Mouse (Mus musculus): ENCODE data around the gene Gng7. TPM values are rescaled to one million over a fixed set of nuclear protein-coding genes. Genes with fewer than 3 reads are reported as not detected.
"Not testable (repeated sequence)": the region's sequence is repeated elsewhere in the genome, so short reads cannot be mapped to it uniquely, and the experiment has no call there.

Gng7 gene
- total and polyA plus RNA-seq, 3 experiments, result 5.4 to 9.2 (median 8.6) TPM

DNA sequence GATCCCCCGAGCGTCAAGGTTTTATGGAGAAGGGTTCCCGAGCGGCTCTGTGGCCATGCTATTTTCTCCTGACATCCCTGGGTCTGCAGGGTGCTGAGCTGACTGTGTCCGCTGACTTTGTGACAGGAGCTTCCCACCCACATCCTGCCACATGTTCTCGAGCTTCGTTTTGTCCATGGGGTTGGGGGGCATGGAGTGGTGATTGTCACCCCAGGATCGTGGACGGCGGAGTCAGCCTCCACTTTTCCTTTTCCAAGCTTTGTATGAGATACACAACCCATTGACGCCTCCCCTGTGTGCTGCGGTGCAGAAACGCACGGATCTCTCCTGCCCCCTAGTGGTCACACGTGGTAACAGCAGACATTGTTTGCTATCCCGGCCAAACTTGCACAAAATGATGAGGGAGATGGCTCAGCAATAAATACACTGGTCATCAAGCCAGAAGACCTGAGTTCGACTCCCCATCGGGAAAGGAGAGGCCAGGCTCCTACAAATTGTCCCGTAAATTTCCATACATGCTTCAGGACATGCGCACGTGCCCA, 19.6 kb downstream of the Gng7 start:
- peak; percentile 84 for DNase-seq

DNA sequence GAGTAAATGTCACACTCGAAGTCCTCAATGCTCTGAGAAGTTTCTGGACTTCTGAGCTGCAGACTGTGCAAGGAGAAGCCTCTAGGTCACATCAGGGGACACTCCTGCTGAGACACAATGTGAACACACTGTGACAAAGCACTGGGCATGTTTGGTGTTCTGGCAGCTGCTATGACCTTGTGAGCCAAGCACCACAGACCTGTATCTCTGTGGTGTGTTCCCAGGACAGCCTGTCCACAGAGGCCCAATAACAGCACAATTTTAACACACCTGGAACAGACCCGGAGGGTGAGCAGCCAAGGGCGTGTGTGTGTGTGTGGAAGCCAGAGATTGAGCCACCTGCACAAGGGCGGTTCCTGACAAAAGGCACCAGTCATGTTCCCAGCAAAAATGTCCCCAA, 20.1 kb downstream of the Gng7 start:
- no peak for DNase-seq

DNA sequence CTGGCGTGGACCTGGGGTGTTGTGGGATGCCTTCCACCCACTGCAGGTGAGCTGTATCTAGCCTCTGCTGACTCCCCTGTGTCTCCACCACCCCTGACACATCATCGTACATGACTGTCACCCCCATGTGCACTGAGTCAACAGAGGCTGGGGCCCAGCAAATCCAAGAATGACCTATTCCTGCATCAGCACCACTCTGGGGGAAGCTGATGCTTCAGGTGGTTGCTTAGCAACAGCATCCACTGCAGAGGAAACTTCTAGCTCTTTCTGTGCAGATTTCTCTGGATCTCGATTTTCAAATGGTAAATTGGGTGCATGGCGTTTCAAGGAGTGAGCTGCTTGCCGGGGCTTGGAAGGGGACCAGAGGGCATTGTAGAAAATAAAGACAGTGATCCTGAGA, 21.5 kb downstream of the Gng7 start:
- no peak for DNase-seq

DNA sequence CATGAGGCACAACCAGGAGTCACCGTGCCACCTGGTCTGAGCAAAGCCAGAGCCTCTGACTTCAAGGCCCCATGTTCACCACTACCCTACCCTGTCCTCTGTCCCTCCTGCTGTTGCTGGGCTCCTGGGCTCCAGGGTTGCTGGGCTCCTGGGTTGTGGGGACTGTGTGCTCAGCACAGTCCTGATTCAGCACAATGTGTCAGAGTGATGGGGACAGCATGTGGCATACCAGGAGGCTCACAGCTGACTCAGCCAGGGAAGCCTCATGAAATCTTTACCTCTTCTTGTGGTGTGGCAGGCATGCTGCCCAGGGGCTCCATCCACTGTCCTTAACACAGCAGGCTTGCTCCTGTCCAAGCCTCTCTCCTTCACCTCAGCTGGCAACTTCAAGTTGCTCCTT, 22.8 kb downstream of the Gng7 start:
- no peak for DNase-seq

DNA sequence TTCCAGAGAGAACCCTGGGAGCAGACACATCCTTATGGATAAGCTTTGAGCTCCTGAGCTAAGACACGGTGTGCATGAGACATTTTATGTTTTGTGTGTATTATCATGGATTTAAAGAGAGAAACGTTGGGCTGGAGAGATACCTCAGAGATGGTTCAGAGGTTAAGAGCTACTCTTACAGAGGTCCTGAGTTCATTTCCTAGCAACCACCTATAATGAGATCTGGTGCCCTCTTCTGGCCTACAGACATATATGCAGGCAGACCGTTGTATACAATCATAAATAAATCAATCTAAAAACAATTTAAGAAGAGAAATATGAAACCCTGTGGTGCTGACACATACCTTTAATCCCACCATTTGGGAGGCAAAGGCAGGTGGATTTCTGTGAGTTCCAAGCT, 23.7 kb downstream of the Gng7 start:
- DNase-seq, result no peak

DNA sequence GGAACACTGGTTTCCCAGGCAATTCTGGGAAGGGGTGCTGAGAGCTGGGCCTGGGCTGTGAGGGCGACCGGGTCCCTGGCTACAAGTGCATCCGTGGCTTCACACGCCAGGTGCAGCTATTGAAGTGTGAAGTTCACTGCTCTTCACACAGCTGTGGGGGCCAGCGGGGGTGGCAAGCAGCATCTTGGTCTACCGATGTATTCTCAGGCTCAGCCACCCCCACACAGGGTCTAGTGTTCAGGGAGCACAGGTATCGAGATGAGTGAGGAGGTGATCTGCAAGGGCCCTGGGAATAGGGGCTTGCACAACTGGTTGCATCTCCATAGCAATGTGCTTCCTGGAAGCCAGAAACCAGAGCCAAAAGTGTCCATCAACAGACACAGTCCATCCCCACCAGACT, 24.3 kb downstream of the Gng7 start:
- DNase-seq, result no peak

DNA sequence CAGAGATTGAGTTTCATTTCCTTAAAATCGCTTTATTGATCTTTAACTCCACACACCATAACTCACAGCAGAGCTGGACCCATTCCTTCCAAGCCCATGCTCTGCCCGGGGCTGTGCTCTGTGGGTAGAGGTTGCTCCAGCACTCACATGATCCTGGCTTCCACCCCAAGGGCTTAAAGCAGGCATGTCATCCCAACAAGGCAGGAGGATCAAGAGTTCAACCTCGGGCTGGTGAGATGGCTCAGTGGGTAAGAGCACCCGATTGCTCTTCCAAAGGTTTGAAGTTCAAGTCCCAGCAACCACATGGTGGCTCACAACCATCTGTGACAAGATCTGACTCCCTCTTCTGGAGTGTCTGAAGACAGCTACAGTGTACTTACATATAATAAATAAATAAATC, 24.9 kb downstream of the Gng7 start:
- not testable (repeated sequence) for DNase-seq

DNA sequence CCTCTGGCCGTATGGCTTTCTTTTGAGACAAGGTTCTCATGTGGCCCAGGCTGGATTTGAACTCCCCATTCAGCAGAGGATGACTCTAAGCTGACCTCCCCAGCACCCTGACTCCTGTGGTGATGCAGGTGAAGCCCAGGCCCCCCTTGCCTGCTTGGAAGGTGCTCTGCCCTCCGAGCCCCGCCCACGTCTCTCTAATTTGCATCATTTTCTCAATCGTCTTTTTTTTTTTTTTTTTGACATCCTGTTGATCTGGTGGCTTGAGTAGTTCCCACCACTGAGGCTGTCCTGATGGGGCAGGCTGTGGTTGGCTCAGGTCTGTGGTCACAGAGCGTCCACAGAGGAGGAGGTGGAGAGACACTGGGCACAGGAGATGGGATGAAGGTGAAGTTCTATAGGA, 25.3 kb downstream of the Gng7 start:
- no peak for DNase-seq

DNA sequence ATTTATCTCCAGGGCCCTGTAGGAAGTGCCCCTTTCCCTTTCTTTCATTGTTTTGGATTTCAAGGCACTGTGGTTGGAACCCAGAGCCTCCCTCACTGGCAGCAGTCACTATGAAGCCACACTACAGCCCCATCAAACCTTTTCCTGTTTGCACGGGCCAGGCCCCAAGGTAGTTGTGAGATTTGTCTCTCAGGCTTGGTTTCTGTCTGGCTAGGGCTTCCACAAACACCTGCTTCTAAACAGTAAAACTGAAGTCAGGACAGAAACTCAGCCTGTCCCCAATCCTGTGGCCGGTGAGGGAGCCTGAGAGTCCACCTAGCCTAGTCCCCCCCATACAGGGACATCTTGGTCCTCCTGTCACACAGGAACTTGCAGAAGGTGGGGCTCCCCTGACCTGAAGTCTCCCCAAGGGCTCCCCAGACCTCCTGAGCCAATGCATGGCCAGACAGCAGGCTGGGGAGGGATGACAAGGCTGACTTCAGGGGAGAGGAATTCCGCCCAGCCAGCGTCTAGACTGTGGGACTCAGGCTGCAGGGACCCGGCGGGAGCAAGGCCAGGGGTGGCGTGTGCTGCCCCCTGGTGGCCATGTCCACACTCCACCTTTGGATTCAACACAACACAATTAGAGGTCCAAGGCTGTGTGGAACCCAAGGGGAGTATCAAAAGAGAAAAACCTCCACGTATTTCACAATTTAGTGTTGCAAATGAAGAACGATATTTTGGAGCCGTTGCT, 26.9 kb downstream of the Gng7 start:
- DNase-seq, result peak; percentile 91

DNA sequence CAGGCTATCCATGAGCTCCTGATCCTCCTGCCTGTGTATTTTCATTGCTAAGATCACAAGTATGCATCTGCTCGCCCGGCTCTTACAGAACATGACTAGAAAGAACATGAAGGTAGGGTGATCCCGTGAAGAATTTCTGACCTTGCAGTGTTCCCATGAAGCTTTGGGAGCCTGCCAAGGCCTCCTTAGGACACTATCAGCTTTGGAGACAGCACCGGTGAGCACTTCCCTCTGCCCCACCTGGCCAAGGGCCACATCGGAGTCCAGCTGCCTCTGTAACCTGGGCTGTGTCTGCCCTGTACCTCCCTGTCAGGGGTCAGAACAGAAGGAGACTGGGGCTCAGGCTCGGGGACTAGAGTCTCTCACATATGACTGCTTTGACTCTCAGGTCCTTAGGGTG, 28.0 kb downstream of the Gng7 start:
- DNase-seq, result peak; percentile 65

DNA sequence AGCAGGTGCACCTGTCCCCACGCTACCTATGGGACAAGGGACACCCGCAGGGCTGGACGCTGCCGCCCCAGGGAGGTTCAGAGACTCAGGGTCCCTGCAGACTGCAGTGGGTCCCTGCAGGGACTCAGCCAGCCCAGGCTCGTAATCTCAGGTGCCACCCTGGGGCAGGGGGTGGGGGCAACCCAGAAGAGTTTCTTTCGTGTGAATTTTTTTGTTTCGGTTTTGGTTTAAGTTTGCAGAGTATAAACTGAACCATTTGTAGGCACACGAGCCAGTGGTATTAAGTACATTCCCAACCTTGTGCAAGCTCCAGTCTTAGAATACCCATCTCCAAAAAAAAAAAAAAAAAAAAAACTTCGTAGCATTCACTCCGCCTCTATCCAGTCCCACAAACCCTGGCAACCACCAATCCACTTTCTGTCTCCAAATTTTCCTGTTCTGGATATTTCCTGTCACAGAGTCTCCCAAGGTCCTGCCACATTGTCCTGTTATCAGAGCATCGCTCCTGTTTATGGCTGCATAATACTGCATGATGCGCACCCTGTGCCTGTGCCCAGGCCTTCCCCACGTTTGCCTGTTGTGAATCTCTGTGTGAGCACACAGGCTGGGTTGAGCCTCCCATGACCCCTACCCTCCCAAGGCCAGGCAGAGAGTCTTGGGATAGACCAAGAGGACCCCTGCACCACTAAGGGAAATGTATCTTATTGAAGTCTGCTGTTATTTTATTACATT, 28.6 kb downstream of the Gng7 start:
- no peak for DNase-seq

DNA sequence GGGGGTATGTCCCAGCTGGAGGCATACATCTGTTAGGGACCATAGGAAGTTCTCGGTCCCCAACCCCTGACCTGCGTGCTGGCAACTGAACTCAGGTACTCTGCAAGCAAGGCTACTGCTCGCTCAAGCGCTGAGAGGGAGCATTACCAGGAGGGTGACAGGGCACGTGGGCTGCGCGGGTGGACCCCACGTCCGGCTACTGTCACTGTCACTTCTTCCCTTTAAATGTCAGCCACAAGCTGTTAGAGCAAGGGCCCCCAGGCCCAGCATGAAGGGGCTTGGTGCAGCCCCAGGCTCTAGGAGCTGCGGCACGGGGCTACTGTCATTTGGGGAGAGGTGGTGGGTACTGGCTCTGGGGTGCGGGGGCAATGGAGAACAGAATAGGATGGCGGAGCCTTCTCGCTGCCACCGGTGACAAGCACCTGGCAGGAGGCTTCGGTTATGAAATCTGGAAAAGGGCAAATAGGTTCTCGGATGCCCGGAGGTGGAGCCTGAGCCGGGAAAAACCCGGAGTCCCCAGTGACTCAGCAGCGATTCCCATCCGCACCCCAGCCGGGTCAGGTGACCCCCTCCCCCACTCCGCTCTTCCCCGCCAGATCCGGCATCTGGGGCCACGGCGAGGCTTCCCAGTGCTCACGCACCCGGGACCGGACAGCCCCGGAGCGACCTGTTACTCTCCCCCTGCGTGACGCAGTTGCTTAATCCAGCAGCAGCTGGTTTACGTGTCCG, 29.3 kb downstream of the Gng7 start:
- DNase-seq, result peak; percentile 79

DNA sequence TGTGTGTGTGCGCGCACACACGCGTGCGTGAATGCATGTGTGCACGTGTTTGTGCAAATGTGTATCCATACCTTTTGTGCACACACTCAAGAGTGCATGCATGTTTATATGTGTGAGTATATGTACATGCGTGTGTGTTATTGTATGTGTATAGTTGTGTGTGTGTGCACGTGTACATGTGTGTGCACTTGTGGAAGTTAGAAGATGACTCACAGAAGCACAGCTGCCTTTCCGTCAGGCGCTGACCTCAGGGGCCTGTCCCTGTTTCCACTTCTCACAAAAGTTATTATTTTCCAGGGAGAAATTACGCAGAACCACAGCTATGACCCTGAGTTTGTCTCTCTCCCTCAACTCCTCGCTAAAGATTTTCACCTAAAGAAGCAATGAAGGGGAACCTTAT, 30.5 kb downstream of the Gng7 start:
- DNase-seq, result no peak

DNA sequence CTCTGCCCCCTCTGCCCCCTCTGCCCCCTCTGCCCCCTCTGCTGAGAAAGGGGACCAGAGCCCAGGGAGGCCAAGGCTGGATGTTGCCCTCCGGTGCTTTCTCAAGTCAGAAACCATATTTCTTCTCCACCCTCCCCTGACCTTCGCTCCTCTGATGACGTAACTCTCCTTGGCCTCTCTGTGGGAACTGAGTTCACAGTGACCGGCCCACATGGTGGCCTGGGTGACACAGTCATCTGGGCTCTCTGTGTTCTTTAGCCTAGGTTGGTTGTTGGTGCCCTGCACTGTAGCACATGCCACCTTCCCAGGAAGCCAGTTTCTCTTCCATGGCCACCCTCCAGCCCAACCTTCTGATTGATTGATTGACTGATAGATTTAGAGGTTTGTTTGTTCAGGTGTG, 32.4 kb downstream of the Gng7 start:
- peak; percentile 85 for DNase-seq

DNA sequence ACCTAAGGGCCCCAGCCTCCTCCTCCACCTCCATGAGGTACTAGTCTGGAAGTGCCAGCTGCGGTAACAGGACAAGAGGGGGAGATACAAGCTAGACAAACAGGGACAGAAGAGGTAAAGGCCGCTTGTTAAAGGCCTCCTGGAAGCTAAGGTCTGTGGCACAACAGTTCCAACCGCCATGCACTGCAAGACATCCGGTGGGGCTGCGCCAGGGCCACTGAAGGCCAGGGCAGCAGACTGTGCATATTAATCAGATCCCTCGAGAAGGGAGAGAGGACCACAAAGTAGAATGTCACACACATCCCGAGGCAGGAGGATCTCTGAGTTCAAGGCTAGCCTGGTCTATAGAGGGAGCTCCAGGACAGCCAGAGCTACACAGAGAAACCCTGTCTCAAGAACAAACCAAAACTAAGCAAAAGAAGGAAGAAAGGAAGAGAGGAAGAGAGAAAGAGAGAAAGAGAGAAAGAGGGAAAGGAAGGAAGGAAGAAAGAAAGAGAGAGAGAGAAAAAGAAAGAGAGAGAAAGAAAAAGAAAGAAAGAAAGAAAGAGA, 33.1 kb downstream of the Gng7 start:
- DNase-seq, result no peak

DNA sequence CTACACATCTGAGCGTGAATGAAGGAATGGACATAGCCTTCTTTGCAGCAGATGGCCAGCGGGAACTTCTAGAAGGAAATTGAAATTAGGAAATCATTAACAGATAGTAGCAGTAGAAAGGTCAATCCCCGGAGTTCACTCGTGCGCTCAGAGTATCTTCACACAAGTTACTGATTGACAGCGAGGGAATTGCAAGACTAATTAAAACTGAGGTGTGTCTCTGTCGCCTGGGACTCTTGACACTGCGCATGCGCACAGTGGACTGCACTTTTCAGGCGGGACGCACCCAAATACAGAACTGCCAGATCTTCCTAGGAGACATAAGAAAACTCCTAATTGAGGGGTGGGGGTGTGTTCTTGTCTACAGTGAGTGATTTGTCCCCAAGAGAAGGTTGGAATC, 39.3 kb downstream of the Gng7 start:
- DNase-seq, result no peak

DNA sequence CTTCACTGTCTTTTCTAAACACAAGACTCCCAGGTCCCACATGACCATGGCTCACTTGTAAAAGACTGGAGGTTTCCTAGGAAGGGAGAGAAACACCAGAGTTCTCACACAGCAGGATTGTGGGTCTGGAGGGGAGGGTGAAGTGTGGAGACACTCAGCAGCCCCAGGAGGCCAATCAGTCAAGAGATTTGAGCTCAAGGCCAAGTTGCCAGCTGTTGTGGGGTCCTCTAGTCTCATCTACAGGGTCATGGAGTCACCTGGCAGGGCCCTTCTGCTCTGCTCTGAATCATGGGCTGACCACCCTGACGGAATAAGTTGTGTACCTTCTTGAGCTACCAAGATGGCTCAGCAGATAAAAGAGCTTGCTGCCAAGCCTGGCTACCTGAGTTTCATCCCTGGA, 41.0 kb downstream of the Gng7 start:
- DNase-seq, result no peak

DNA sequence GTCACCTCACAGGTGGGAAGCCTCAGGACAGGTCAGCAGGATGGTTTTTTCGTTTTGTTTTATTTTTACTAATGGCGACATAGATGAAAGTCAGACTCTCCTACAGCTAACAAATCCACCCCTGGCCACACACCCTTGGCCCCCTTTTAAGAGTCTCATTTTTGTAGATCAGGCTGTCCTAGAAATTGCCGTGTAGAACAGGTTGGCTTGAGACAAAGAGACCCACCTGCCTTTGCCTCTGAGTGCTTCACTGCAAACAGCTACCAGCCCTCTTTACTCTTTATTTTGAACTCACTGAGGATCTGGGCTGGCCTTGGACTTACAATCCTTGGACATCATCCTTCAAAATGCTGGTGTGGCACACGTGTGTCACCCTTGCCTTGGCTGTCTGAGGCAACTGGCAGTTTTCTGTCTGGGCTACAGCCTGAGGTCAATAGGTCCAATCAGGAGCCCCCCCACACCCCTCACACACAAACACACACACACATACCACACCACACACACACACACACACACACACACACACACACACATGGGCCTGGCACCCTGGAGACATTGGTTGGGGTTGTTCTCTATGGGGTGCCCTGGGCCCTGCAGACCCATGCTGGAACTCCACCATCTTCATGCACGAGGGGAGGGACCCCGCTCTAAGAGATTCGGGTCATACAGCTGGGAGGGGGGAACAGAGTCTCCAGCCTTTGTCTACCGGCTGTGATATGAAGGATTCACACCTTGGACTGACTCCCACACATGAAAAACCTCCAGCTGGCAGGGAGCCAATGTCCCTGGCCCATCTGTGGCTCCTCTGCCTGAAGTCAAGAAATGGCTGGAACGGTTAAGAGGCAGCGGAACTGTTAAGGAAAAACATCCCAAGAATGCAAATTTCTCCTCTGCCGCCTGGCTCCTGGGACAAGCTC, 42.4 kb downstream of the Gng7 start:
- peak; percentile 78 for DNase-seq

DNA sequence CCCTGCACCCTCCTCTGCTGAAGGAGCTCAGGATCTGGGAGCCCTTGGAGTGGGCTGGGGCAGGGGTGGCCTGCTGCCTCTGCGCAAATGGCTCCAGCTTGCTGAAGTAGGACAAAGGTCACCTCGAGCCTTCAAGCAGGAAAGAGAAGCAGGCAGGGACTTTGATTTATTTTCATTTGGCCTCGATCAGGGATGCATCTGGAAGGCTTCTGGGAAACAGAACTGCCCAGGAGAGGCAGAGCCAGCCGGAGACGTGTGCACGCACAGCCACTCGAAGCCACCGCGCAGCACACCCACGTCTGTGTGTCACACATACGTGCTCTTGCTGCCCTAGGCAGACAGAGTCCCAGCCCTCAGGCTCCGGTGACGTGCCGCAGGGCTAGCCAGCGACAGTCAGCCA, 43.2 kb downstream of the Gng7 start:
- peak; percentile 80 for DNase-seq

DNA sequence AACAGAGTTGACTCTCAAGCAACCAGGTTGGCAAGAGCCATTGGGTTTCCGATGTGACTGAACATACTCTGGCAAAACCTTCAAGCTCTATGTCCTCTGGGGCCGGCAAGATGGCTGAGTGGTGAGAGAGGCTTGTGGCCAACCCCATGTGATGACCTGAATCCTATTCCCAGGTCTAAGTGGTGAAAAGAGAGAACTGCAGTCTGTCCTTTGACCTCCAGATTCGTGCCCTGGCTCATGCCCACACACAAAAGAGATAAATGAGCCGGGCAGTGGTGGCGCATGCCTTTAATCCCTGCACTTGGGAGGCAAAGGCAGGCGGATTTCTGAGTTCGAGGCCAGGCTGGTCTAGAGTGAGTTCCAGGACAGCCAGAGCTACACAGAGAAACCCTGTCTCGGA, 44.6 kb downstream of the Gng7 start:
- no peak for DNase-seq

DNA sequence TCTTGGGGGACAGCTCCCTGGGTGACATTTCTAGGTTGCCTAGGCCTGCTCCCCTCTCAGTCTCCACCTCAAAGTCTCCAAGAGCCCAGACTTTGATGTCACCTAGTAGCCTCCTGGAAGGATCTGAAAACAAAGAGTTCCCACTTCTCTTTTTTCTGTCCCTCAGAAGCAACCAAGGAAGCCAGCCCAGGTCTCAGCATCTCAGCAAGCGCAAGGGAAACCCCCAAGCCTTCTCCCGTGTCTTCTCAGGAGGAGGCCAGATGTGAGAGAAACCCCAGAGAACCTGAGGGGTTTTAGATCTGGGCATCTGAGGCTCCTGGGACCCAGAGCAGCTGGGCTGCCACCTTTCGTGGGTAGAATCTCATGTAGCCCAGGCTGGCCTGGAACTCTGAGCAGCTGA, 45.4 kb downstream of the Gng7 start:
- no peak for DNase-seq

DNA sequence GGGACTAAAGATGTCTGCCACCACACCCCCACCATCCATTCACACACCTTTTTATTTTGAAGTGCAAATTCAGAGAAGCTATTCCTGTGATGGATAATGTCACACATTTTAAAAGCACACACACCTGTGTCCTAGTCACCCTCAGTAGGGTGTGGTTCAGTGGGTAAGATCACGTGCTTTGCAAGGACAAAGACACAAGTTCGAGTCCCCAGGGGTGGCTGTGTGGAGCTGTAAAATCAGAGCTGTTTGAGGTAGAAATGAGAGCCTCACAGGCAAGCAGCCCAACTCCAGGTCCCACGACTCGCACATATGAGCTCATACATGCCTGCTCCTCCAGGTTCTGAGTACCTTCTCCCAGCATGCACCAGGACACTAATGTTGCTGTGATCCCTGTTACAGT, 46.6 kb downstream of the Gng7 start:
- no peak for DNase-seq
